Mouse (Mus musculus) retina, postnatal 1 day (tissue): ENCODE measurements at regions not wholly inside any gene's neighbourhood (a gene's known extent, or its start where the extent isn't known, plus 50 kb on each side); places are given as distances from the start of the nearest gene placed in this dataset.
A peak's percentile ranks its signal among the peaks of the same experiment; 100 is the strongest.

Source experiments
- DNase-seq: peaks from one replicate; pipeline ENCODE4 v3.0.0-alpha.2; 2012

DNA sequence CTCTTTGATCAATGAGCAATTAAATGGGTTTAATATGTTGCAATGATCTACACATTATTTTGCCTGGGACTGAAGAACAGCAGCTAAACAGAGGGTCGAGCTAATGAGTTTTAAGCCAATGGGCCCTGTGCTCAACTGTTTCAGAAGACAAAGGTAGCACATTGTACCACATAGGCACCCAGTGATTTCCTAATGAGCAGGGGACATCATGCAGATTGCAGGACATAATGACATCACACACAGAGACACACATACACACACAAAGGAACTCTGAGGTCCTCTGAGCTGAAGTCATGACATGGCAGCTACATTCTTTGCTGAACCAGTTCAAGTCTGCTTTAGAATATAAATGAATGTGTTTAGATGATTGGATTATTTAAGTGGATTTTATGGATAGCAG is 71.9 kb downstream of the Zfp330 start:
- peak; percentile 92 for DNase-seq

GRCm38 (mm10) chr8:82700471-82700870 is 73.5 kb downstream of the Zfp330 start:
- no peak for DNase-seq

DNA sequence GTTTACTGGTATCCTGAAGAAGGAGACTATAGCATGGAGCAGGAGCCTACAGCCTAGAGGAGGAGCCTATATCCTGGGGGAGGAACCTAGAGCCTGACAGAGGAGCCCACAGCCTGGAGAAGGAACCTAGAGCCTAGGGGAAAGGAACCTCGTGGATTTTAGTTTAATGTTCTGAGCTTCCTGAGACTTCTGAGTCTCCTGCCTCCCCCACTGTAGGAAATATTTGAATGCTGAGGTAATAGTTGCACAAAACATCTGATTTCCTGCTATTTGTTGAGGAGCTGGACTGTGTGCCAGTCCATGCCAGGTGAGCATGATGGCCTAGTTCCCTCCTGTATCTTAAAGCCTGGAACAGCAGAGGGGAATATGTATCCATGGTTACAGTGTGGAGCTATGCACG is 74.7 kb downstream of the Zfp330 start:
- DNase-seq: no peak

- no peak for DNase-seq
These were observed 75.9 kb downstream of the Zfp330 start for GRCm38 (mm10) chr8:82698071-82698470.

DNA sequence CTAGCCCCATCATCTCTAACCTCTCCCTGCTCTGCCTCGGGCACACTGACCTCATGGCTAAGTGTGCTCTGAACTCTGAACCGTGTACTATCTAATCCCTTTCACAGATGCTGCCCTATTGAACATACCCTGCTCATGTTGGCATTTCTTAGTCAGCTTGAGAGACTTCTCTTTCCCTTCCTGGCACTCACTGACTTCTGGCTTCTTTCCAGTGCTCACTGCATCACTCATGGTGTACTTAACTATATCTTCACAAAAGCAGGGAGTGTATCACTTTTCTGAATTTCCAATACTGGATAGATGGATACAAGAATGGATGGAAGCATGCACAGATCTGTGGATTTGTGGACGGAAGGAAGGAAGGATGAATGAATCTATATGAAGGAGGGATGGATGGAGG is 80.9 kb downstream of the Zfp330 start:
- no peak for DNase-seq

- DNase-seq: peak; percentile 64
These were observed 84.6 kb downstream of the Zfp330 start for GRCm38 (mm10) chr8:82689322-82689721.

DNA sequence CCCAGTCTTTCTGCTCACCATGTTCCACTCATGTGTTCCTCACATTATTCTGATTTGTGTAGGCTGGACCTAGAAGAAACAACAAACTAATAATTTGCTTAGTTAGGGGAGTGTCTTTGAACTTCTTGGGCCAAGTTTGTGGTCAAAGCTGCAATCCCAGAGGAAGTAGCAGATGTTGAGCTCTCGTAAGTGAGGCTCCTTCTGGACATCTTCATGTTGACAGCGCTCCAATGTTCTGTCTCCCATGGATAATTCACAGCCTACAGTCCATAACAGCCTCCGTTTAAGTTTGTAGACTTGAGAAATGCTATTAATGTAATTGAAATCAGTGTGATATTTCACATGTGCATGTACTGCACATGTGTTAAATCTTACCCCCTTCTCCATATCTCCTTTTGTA is 88.0 kb downstream of the Zfp330 start:
- DNase-seq: no peak

- no peak for DNase-seq
These were observed 95.2 kb downstream of the Zfp330 start for GRCm38 (mm10) chr8:82678793-82679192.

GRCm38 (mm10) chr8:82677781-82678180 is 96.2 kb downstream of the Zfp330 start:
- no peak for DNase-seq

DNA sequence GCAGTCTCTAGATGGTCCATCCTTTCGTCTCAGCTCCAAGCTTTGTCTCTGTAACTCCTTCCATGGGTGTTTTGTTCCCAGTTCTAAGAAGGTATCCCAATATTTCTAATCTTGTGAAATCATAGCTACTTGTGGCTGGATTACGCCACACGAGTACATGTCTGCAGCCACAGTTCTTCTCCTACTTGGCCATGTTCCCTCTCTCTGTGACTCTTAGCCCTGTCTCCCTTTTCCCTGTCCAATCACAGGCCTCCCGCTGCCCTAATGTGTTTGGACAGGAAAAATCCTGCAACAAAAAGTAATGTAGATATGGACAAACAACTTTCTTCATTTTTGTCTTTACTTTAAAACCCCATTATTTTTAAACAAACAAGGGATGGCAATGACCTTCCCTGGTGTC is 104.7 kb downstream of the Zfp330 start:
- no peak for DNase-seq

GRCm38 (mm10) chr8:82665131-82665530 is 108.8 kb downstream of the Zfp330 start:
- no peak for DNase-seq

- DNase-seq: no peak
These were observed 133.5 kb downstream of the Zfp330 start for GRCm38 (mm10) chr8:82640502-82640901.

DNA sequence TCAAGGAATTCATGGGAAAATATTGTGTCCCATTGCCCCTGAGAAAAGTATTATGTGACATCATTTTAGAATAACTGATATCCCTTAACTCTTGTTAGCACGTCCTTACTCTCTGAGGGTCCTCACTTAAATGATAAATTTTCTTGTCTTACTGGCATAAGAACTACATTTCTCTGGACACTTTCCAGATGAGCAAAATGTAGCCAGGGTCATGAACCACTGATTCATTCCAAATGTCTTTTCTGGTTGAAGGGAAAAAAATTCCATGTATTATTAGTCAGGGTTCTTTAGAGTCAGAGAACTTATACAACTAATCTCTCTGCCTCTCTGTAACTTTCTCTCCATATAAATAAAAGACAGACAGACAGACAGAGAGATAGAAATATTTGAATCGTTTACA is 143.5 kb downstream of the Zfp330 start:
- no peak for DNase-seq

DNA sequence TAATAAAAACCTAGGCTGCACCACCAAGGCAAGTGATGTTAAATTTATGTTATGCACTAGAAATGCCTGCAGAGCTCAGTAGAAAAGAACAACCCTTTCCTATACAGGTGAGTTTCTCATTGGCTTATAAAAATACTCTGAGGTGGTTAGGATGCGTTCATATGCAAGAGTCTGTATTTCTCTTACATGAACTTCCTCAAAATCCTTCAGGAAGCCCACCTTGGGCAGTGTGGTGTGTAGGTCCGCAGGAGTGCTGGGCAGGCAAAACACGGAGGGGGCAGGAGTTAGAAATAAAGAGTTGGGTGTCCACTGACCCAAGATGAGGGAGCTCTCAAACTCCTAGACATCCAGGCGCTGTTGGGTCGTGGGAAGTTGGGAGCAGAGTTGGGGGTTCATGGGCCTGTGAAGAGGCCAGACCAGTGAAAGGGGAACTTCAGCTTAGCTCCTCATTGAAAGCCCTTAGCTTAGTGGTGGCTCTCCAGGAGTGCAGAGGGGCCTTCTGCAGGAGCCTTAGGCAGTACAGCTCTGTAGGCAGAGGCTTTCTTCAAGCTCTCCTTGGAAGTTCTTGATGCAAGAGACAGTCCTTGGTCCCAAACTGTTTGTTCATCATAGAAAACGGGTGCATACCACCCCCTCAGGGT is 150.0 kb downstream of the Zfp330 start:
- no peak for DNase-seq

DNA sequence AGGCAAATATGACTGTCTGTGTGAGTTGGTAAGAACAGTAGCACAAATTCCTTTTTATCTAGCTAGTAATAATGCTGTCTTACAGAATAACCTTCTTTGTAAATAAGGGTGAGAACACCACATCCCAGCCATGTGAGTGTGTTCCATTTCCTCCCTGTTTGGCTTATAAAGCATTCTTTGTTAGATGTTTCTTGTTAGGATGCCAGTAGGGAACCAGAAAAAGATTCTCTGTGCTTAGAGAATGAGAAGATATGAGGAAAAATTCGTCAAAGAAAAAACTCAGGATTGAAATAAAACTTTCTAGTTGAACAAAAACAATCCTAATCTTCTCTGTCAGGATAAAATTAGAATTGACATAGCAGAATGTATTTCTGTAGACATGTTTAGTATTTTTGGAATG is 155.3 kb downstream of the Zfp330 start:
- no peak for DNase-seq

GRCm38 (mm10) chr8:82601556-82601955 is 172.4 kb downstream of the Zfp330 start:
- DNase-seq: no peak

DNA sequence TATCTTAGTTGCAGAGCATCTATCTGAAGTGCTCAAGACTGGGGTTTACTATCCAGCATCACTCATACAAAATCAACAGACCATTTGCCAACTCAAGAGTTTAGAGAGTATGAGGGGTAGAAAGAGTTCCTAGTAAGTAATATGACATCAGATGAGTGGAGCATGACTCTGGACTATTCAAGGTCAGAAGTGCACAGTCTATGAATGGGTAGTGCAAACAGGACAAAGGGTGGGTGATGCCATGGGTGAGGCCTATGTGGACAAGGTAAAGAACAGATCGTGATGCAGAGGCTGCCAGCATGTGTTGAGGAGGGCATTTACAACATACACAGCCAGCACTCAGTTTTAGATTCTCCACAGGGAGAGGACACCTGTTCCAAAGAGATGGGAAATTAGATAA is 170.4 kb upstream of the Il15 start:
- no peak for DNase-seq

GRCm38 (mm10) chr8:82538121-82538520 is 135.1 kb upstream of the Il15 start:
- no peak for DNase-seq

DNA sequence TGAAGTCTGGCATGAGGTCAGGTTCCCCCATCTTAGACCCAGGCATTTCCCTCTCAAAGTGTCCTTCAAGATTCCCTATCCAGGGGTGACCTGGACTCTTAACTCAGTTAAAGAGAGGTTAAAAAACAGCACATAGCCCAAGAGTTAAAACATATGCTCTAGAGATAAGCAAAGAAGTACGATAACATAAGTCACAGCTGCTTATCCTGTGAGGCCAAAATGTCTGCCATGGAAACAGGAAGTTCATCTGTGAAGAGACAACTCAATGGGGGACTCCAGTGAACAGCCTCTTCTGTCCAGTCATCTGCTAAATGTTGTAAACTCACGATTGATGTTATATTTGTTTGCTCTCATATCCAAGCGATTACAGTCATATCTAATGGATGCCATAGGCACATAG is 126.1 kb upstream of the Il15 start:
- DNase-seq: no peak

GRCm38 (mm10) chr8:82523866-82524265 is 120.8 kb upstream of the Il15 start:
- DNase-seq: no peak

DNA sequence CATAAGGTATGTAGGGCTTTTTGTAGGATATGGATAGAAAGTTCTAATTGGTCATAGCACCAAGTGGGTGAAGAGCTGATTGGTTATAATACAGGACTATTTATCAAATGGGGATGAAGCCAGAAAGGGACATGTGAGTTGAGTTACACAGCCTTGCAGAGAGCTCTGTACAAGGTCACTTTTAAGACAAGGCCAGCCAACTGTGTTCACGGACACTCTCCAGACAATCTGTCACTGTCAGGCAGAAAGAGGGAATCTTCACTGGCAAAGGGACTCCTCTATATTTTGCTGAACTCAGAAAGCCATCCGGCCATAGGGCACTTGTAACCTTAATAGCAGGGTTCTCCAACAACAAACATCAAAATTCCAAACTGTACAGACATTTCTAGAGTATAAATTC is 95.5 kb upstream of the Il15 start:
- DNase-seq: no peak

GRCm38 (mm10) chr8:82477856-82478255 is 74.8 kb upstream of the Il15 start:
- DNase-seq: no peak

DNA sequence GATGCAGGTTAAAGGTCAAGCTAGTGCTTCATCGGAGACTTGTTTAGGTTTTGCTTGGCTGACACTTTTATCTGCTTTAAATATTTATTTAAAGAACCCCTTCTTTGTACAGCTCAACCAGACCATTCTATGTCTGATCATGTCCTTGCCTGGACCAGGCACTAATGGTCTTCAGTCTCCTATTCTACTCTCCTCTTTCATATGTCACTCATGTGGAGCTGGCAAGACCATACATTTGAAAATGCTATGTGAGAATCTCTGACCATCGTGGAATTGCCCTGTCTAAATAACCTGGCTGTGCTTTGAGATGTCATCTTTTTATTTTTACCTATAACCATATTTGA is 74.4 kb upstream of the Il15 start:
- DNase-seq: no peak

GRCm38 (mm10) chr8:82476708-82477425 is 73.8 kb upstream of the Il15 start:
- DNase-seq: no peak

DNA sequence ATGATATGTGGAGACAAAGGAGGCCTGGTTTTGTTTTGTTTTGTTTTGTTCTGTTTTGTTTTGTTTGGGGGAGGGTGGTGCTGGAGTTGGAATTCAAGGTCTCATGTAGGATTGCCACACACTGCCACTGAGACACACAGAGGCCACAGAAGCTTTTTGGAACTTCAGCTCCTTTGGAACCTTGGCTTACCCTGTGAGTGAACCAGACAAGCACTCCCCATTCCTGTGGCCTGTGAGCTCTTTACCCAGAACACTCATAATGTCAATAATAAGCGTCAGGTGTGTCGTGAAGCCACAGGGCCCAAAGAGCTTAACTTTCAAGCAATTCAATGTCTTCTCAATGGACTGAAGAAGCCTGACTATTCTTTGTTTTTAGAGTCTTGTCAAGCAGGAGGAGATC is 70.2 kb upstream of the Il15 start:
- no peak for DNase-seq
